Comparison of ENCODE assay signal across 19 mouse cellular contexts in genomic region chr10:67943513-67943912, GRCm38 (mm10). TPM values are rescaled to one million over a fixed set of nuclear protein-coding genes. Genes with fewer than 3 reads are reported as not detected.
DNase-seq lines count a peak whose midpoint lies in the region; ATAC-seq and TF ChIP-seq lines count a peak whose summit lies in the region.
"Had no signal": no experiment of that assay in that cellular context is flagged by ENCODE, and none has a peak within 500 bp of the region (broad histone marks: within the 10 kb centered on the region; RNA-seq: fewer than 3 reads in every experiment).

No protein-coding gene starts in this region.

- no peaks in the 10 kb centered on the region for H3K9me3 ChIP-seq in liver, embryonic 14.5 days (ENCODE audit: control insufficient read depth, low read length)
- H3K9me3 ChIP-seq in liver, embryonic 11.5 days (ENCODE audit: control insufficient read depth, low read length), result no peaks in the 10 kb centered on the region
- no peaks in the 10 kb centered on the region; the same call in 1 of the 2 replicates for H3K9me3 ChIP-seq in heart, embryonic 12.5 days (replicated peaks)
- H3K9me3 ChIP-seq: limb, embryonic 10.5 days; midbrain, embryonic 15.5 days; neural tube, embryonic 13.5 days had no signal

- 56% methylated on average over 4 of the region's 4 CpGs for WGBS in liver, embryonic 14.5 days (ENCODE audit: insufficient replicate concordance)
- WGBS in liver, embryonic 11.5 days, result 81% methylated on average over 4 of the region's 4 CpGs
- 65% methylated on average over 4 of the region's 4 CpGs for WGBS in bone marrow, adult 2 months
- 85% methylated on average over 4 of the region's 4 CpGs for WGBS in heart, embryonic 12.5 days

- H3K4me1 ChIP-seq in liver, embryonic 14.5 days (replicated peaks; ENCODE audit: control insufficient read depth in 2 of 2, insufficient read depth in 2 of 2, low read length in 1 of 2), result no peaks in the 10 kb centered on the region
- H3K4me1 ChIP-seq in liver, embryonic 11.5 days (replicated peaks; ENCODE audit: control insufficient read depth, insufficient read depth, low read length), result no peaks in the 10 kb centered on the region
- no peaks in the 10 kb centered on the region for H3K4me1 ChIP-seq in bone marrow, adult 2 months (ENCODE audit: control insufficient read depth, insufficient read depth, low read length)
- H3K4me1 ChIP-seq in heart, embryonic 12.5 days (replicated peaks), result 0 out of 2 replicates have a peak, but pooled peaks cover 4% of the 10 kb centered on the region
- H3K4me1 ChIP-seq: limb, embryonic 10.5 days; midbrain, embryonic 15.5 days; neural tube, embryonic 13.5 days had no signal

- TF ChIP-seq CTCF in liver, embryonic 14.5 days (IDR thresholded peaks at IDR 0.05; ENCODE audit: low read depth), result 0 out of 2 replicates have a peak, but pooled peaks have one; percentile 19
- TF ChIP-seq CTCF in bone marrow, adult 2 months (IDR thresholded peaks at IDR 0.05; ENCODE audit: control insufficient read depth, insufficient read depth, low read length), result 0 out of 2 replicates have a peak, but pooled peaks have one; percentile 2

- DNase-seq in liver, embryonic 14.5 days (ENCODE audit: low read depth in 3 of 3, low spot score in 3 of 3), result no peak
- DNase-seq in liver, embryonic 11.5 days (ENCODE audit: low spot score), result no peak
- DNase-seq in natural killer cell, adult 2 months (ENCODE audit: low spot score in 2 of 2), result peak; percentile 1 to 7
- DNase-seq in adrenal gland, postnatal 36 days, result no peak
- DNase-seq in testis, postnatal 14 days (ENCODE audit: low spot score), result no peak
- DNase-seq: cerebellum, adult 11 months; heart, adult 2 months; heart, postnatal 36 days; kidney, postnatal 25 days; lung, postnatal 36 days; thymus, adult 2 months had no signal

- no peak overlapping the region for H3K4me3 ChIP-seq in liver, embryonic 14.5 days (ENCODE audit: insufficient read depth in 1 of 2, low read depth in 2 of 2, low read length in 2 of 2)
- H3K4me3 ChIP-seq in liver, embryonic 11.5 days (ENCODE audit: low read depth, low read length), result no peak overlapping the region
- H3K4me3 ChIP-seq in bone marrow, adult 2 months (replicated peaks; ENCODE audit: control insufficient read depth, low read depth, low read length), result no peak overlapping the region
- no peak overlapping the region for H3K4me3 ChIP-seq in heart, embryonic 12.5 days
- H3K4me3 ChIP-seq: heart, adult 2 months; limb, embryonic 10.5 days; midbrain, embryonic 15.5 days; neural tube, embryonic 13.5 days had no signal

- no peak for ATAC-seq in liver, embryonic 14.5 days (ENCODE audit: insufficient read depth)
- no peak for ATAC-seq in liver, embryonic 11.5 days (replicated peaks; ENCODE audit: low FRiP score)
- peak; percentile 67 for ATAC-seq in CD4-positive, CD25-positive, alpha-beta regulatory T cell, adult 4 months
- ATAC-seq in heart, embryonic 12.5 days (ENCODE audit: insufficient number of reproducible peaks, low FRiP score), result no peak
- ATAC-seq: forebrain, embryonic 14.5 days; midbrain, embryonic 15.5 days had no signal

- no peak for TF ChIP-seq POLR2A in bone marrow, adult 2 months (IDR thresholded peaks at IDR 0.05; ENCODE audit: borderline replicate concordance, control insufficient read depth, low read depth, low read length)

- H3K9ac ChIP-seq in liver, embryonic 14.5 days (replicated peaks), result no peak overlapping the region
- no peak overlapping the region for H3K9ac ChIP-seq in liver, embryonic 11.5 days (ENCODE audit: low read depth, low read length)
- no peak overlapping the region for H3K9ac ChIP-seq in heart, embryonic 12.5 days
- H3K9ac ChIP-seq: midbrain, embryonic 15.5 days; neural tube, embryonic 13.5 days had no signal

- H3K27ac ChIP-seq in liver, embryonic 14.5 days, result no peak overlapping the region
- H3K27ac ChIP-seq in liver, embryonic 11.5 days (ENCODE audit: low read depth, low read length), result no peak overlapping the region
- no peak overlapping the region for H3K27ac ChIP-seq in bone marrow, adult 2 months (ENCODE audit: control insufficient read depth, insufficient read depth, low read depth, low read length, poor library complexity)
- H3K27ac ChIP-seq in heart, embryonic 12.5 days (ENCODE audit: poor library complexity, severe bottlenecking), result no peak overlapping the region
- H3K27ac ChIP-seq: heart, adult 2 months; limb, embryonic 10.5 days; midbrain, embryonic 15.5 days; neural tube, embryonic 13.5 days had no signal

- no peak for TF ChIP-seq EP300 in liver, embryonic 14.5 days (IDR thresholded peaks at IDR 0.05; ENCODE audit: low read depth)

- no peaks in the 10 kb centered on the region for H3K27me3 ChIP-seq in liver, embryonic 14.5 days (ENCODE audit: control insufficient read depth, insufficient read depth, low read length)
- H3K27me3 ChIP-seq in liver, embryonic 11.5 days (replicated peaks; ENCODE audit: control insufficient read depth, insufficient read depth, low read length), result no peaks in the 10 kb centered on the region
- no peaks in the 10 kb centered on the region for H3K27me3 ChIP-seq in heart, embryonic 12.5 days (replicated peaks)
- H3K27me3 ChIP-seq: midbrain, embryonic 15.5 days; neural tube, embryonic 13.5 days had no signal

- no peak overlapping the region for H3K4me2 ChIP-seq in liver, embryonic 14.5 days (ENCODE audit: low read depth)
- no peak overlapping the region for H3K4me2 ChIP-seq in liver, embryonic 11.5 days
- H3K4me2 ChIP-seq in heart, embryonic 12.5 days, result no peak overlapping the region
- H3K4me2 ChIP-seq: midbrain, embryonic 15.5 days; neural tube, embryonic 13.5 days had no signal

- H3K36me3 ChIP-seq in liver, embryonic 14.5 days (replicated peaks; ENCODE audit: control insufficient read depth, insufficient read depth, low read depth), result no peaks in the 10 kb centered on the region
- no peaks in the 10 kb centered on the region for H3K36me3 ChIP-seq in liver, embryonic 11.5 days (ENCODE audit: control insufficient read depth, insufficient read depth, low read length)
- no peaks in the 10 kb centered on the region for H3K36me3 ChIP-seq in heart, embryonic 12.5 days
- H3K36me3 ChIP-seq: limb, embryonic 10.5 days; midbrain, embryonic 15.5 days; neural tube, embryonic 13.5 days had no signal

RNA-seq across cellular contexts. Expression of gene Zfp365, which starts 31.1 kb away (rescaled TPM):
- 0.01 and 0.03 TPM in 2 replicates for polyA plus RNA-seq in liver, embryonic 14.5 days (2012; rRNA removed)
- polyA plus RNA-seq in liver, embryonic 14.5 days (2014; fragmentation: Nextera tagmentation; extraction: Ambion mirVana), result 0.03 TPM in 1 of 2 replicates, not detected in the other
- polyA plus RNA-seq in liver, embryonic 11.5 days (2014; fragmentation: Nextera tagmentation; extraction: Ambion mirVana), result 0.21 and 0.31 TPM in 2 replicates
- 1 to 10 TPM; 3.6 to 5.0 TPM for polyA plus RNA-seq in CD4-positive, CD25-positive, alpha-beta regulatory T cell, adult 4 months (2017; shearing (Covaris generic))
- polyA plus RNA-seq in bone marrow, adult 2 months (2011; ENCODE audit: insufficient read depth, insufficient read length, low replicate concordance, missing spikeins), result 0.57 TPM in 1 of 2 replicates, not detected in the other
- total RNA-seq in adrenal gland, postnatal 36 days (2021), result 1 to 10 TPM; 1.4 to 2.1 TPM
- 0.63 and 0.95 TPM in 2 replicates for polyA plus RNA-seq in heart, embryonic 12.5 days (2016; fragmentation: Nextera tagmentation; extraction: Ambion mirVana)
- polyA plus RNA-seq: liver, embryonic 16.5 days had no signal

RNA-seq across cellular contexts. Expression of gene Rtkn2, which starts 35.9 kb away (rescaled TPM):
- 0.23 and 0.37 TPM in 2 replicates for polyA plus RNA-seq in liver, embryonic 14.5 days (2012; rRNA removed)
- 0.93 and 1.3 TPM in 2 replicates for polyA plus RNA-seq in liver, embryonic 14.5 days (2014; fragmentation: Nextera tagmentation; extraction: Ambion mirVana)
- 4.9 and 5.7 TPM in 2 replicates for polyA plus RNA-seq in liver, embryonic 11.5 days (2014; fragmentation: Nextera tagmentation; extraction: Ambion mirVana)
- polyA plus RNA-seq in CD4-positive, CD25-positive, alpha-beta regulatory T cell, adult 4 months (2017; shearing (Covaris generic)), result under 1 TPM; 0.20 to 0.32 TPM
- polyA plus RNA-seq in bone marrow, adult 2 months (2011; ENCODE audit: insufficient read depth, insufficient read length, low replicate concordance, missing spikeins), result 1.0 and 2.5 TPM in 2 replicates
- total RNA-seq in adrenal gland, postnatal 36 days (2021), result under 1 TPM; 0.17 to 0.46 TPM
- polyA plus RNA-seq in heart, embryonic 12.5 days (2016; fragmentation: Nextera tagmentation; extraction: Ambion mirVana), result 7.4 and 7.9 TPM in 2 replicates

Comparison
In these comparisons a context has a peak if more than half of its experiments do, and no peak if none do; other contexts are left out.
1. DNase-seq: peak in natural killer cell, adult 2 months (2 of 2); none in liver, embryonic 14.5 days (0 of 3), liver, embryonic 11.5 days (single experiment), adrenal gland, postnatal 36 days (0 of 2) and testis, postnatal 14 days (single experiment).